Mouse (Mus musculus) adipose tissue, adult 10 weeks (tissue): ENCODE results near the gene Cxcl14. TPM values are rescaled to one million over a fixed set of nuclear protein-coding genes. Genes with fewer than 3 reads are reported as not detected.

ENCODE experiments used
- polyA plus RNA-seq: library from polyadenylated mRNA; stranded (reverse); fragments of 350-450 nt; fragmentation: Illumina TruSeq; extraction: RNeasy Lipid Tissue Mini Kit (QIAGEN cat#74804); gene quantifications from one replicate; pipeline ENCODE4 v1.2.3, GENCODE M21; 2014; ENCODE audit warnings: low read depth, low replicate concordance

The Cxcl14 gene
- polyA plus RNA-seq = 16.6 TPM

GRCm38 (mm10) chr13:56295943-56296658 lies at the start of gene Cxcl14:
TSS of gene Cxcl14 (minus strand) at chr13:56296551.

GRCm38 (mm10) chr13:56251924-56252619 lies 44.3 kb downstream of the Cxcl14 start, which contains the start of gene Neurog1:
TSS of gene Neurog1 (minus strand) at chr13:56252163.

Other genes with a start within 250 kb of the Cxcl14 start
- gene H2afy, start 160.2 kb downstream of the Cxcl14 start, polyA plus RNA-seq = 97.7 TPM
- gene Tifab, start 117.7 kb downstream of the Cxcl14 start, polyA plus RNA-seq = 4.7 TPM
- not detected for gene Neurog1, start 44.4 kb downstream of the Cxcl14 start, polyA plus RNA-seq
- 0.27 TPM for gene Gm3045, start 130.0 kb upstream of the Cxcl14 start, polyA plus RNA-seq
- 2.3 TPM for gene Slc25a48, start 141.8 kb upstream of the Cxcl14 start, polyA plus RNA-seq
- not detected for gene Il9, start 185.7 kb upstream of the Cxcl14 start, polyA plus RNA-seq
- 1.6 TPM for gene Fbxl21, start 225.9 kb upstream of the Cxcl14 start, polyA plus RNA-seq